Mouse (Mus musculus) forebrain, embryonic 13.5 days (tissue): ENCODE data around the gene Olfr1441. TPM values are rescaled to one million over a fixed set of nuclear protein-coding genes. Genes with fewer than 3 reads are reported as not detected.

Experiments
- ATAC-seq: fragments of 200-750 bp; cut with Nextera tagmentation; 2 replicates; pipeline ENCODE4 v1.8.0; 2017
- H3K27ac ChIP-seq: fragments of 300-500 bp; sonication (generic); 2 replicates; pipeline ENCODE4 v1.5.1; 2015; ENCODE audit warnings: inconsistent platforms, mild to moderate bottlenecking, moderate library complexity
- H3K27me3 ChIP-seq: fragments of 300-500 bp; sonication (generic); 2 replicates; pipeline ENCODE4 v1.6.1; 2015; ENCODE audit warnings: mild to moderate bottlenecking, inconsistent platforms
- H3K36me3 ChIP-seq: fragments of 300-500 bp; sonication (generic); 2 replicates; pipeline ENCODE4 v1.6.1; 2015; ENCODE audit warnings: mild to moderate bottlenecking, inconsistent platforms; ENCODE audit not compliant: poor library complexity, severe bottlenecking
- H3K4me1 ChIP-seq: fragments of 300-500 bp; sonication (generic); 2 replicates; pipeline ENCODE4 v1.6.1; 2015; ENCODE audit warnings: inconsistent platforms
- H3K4me2 ChIP-seq: fragments of 300-500 bp; sonication (generic); 2 replicates; pipeline ENCODE4 v1.6.1; 2015; ENCODE audit warnings: inconsistent platforms, mild to moderate bottlenecking, moderate library complexity
- H3K4me3 ChIP-seq: fragments of 300-500 bp; sonication (generic); 2 replicates; pipeline ENCODE4 v1.5.1; 2015; ENCODE audit warnings: mild to moderate bottlenecking, inconsistent platforms
- H3K9ac ChIP-seq: fragments of 300-500 bp; sonication (generic); 2 replicates; pipeline ENCODE4 v1.6.1; 2015; ENCODE audit warnings: mild to moderate bottlenecking, inconsistent platforms
- H3K9me3 ChIP-seq: fragments of 300-500 bp; sonication (generic); replicated peaks from 2 replicates; pipeline ENCODE4 v1.6.1; 2016; ENCODE audit warnings: inconsistent platforms
- WGBS: fragments of 180-500 bp; shearing (Covaris S2); methylation state at CpG from one replicate; pipeline ENCODE4 v1.1.7; 2015; 5-methylcytosine and 5-hydroxymethylcytosine counted together
- polyA plus RNA-seq: library from polyadenylated mRNA; unstranded; fragments of >200 nt; fragmentation: Nextera tagmentation; extraction: Ambion mirVana; gene quantifications from 2 replicates; pipeline ENCODE4 v1.2.1, GENCODE M21; 2015

Gene Olfr1441
- polyA plus RNA-seq, 1 experiment from 2014 or later = not detected

- peaks cover 24% of the 10 kb centered on the region for H3K36me3 ChIP-seq
- no peak overlapping the region for H3K4me3 ChIP-seq
- no peaks in the 10 kb centered on the region for H3K27me3 ChIP-seq
- no peak overlapping the region for H3K4me2 ChIP-seq
- ATAC-seq = no peak
- no peaks in the 10 kb centered on the region for H3K9me3 ChIP-seq
- H3K27ac ChIP-seq = no peak overlapping the region
- WGBS = 81% methylated on average over 4 of the region's 4 CpGs
- H3K9ac ChIP-seq = no peak overlapping the region
- H3K4me1 ChIP-seq = peaks cover 8% of the 10 kb centered on the region; the same call in 1 of the 2 replicates
Measured at GRCm38 (mm10) chr19:12464674-12465073, 47.4 kb downstream of the Olfr1441 start.

DNA sequence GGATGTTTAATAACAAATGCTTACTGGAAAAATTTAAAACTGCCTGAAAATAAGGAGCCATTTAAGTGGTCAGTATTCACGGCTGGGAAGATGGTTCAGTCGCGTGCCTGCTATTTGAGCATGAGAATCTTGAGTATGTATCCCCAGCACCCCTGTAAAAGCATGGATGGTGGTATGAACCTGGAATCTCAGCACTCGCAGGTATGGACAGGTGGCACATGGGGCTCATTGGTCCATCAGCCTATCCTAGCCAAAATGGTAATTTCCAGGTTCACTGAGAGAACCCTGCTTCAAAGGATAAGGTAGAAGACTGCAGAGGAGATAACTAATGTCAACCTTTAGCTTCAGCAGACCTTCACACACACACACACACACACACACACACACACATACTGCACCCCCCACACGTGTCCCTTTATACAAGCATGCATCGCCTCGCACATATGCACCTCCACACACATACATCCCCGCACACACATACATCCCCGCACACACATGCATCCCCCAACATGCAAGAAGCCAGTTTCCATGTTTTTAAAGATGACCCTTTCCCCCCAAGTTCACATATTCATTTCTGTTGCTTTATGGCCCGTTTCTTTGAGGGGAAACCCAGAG, 48.4 kb downstream of the Olfr1441 start:
- peaks cover 8% of the 10 kb centered on the region; the same call in 1 of the 2 replicates for H3K4me1 ChIP-seq
- no peak overlapping the region for H3K4me3 ChIP-seq
- no peaks in the 10 kb centered on the region for H3K9me3 ChIP-seq
- peak; percentile 41; the same call in 1 of the 2 replicates for ATAC-seq
- WGBS = 93% methylated on average over 10 of the region's 10 CpGs
- no peak overlapping the region for H3K9ac ChIP-seq
- H3K27ac ChIP-seq = no peak overlapping the region
- H3K4me2 ChIP-seq = no peak overlapping the region
- no peaks in the 10 kb centered on the region for H3K27me3 ChIP-seq
- peaks cover 28% of the 10 kb centered on the region for H3K36me3 ChIP-seq

GRCm38 (mm10) chr19:12466204-12466603, 49.0 kb downstream of the Olfr1441 start:
- Histone ChIP-seq H3K9me3 (no peaks in the 10 kb centered on the region), H3K27ac (no peak overlapping the region), H3K36me3 (peaks cover 34% of the 10 kb centered on the region), H3K4me1 (peaks cover 8% of the 10 kb centered on the region; the same call in 1 of the 2 replicates), H3K4me2 (no peak overlapping the region), H3K9ac (no peak overlapping the region), H3K27me3 (no peaks in the 10 kb centered on the region), H3K4me3 (no peak overlapping the region)
- peak; percentile 44 for ATAC-seq
- WGBS = 26% methylated on average over 7 of the region's 7 CpGs

DNA sequence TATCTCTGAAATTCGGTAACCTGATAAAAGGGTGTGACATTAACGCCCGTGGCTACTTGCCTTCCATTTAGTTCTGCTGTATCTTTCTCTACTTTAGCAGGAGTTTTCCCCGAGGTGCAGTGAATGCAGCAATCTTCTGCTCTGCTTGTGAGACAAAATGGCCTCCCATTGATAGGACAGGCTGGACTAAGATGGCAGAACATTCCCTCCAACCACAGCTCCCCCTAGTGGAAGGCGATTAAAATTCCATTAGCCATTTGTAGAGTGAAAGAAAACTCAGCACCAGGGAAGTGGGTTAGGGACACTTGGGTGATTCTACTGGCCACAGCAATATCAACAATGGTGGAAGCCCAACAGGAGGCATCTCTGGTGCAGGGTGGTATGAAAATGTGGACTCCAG, 50.2 kb downstream of the Olfr1441 start:
- H3K4me2 ChIP-seq = no peak overlapping the region
- no peak overlapping the region for H3K27ac ChIP-seq
- no peak for ATAC-seq
- H3K9me3 ChIP-seq = no peaks in the 10 kb centered on the region
- peaks cover 8% of the 10 kb centered on the region; the same call in 1 of the 2 replicates for H3K4me1 ChIP-seq
- 84% methylated on average over 5 of the region's 5 CpGs for WGBS
- peaks cover 43% of the 10 kb centered on the region for H3K36me3 ChIP-seq
- H3K27me3 ChIP-seq = no peaks in the 10 kb centered on the region
- no peak overlapping the region for H3K4me3 ChIP-seq
- no peak overlapping the region for H3K9ac ChIP-seq

GRCm38 (mm10) chr19:12471866-12472265, 54.6 kb downstream of the Olfr1441 start:
- H3K9ac ChIP-seq = no peak overlapping the region
- 77% methylated on average over 3 of the region's 3 CpGs for WGBS
- peaks cover 6% of the 10 kb centered on the region for H3K4me1 ChIP-seq
- H3K36me3 ChIP-seq = peaks cover 57% of the 10 kb centered on the region
- no peak overlapping the region for H3K4me2 ChIP-seq
- no peak for ATAC-seq
- H3K9me3 ChIP-seq = no peaks in the 10 kb centered on the region
- no peak overlapping the region for H3K4me3 ChIP-seq
- H3K27me3 ChIP-seq = no peaks in the 10 kb centered on the region
- H3K27ac ChIP-seq = no peak overlapping the region

DNA sequence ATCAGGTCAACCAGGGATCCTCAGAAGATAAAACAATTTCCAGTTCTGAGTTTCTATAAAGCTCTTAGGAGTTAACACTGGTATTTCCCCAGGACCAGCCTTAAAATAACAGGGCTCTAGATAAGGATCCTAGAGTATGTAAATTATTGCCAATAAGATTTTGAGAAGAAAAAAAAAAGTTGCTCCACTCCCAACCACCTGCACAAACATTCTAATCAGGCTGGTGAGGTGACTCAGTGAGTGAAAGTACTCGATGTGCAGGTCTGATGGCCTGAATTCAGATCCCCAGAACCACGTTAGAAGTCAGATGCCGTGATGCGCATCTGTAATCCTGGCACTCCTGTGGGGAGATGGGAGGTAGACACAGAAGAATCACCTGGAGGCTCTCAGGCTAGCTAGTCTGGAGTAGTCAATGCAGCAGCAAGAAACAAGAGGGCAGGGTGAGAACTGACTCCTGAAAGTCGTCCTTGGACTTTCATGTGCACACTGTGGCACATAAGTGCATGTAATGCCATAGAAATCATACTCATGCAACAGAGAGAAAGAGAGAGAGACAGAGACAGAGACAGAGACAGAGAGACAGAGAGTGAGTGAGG, 55.2 kb downstream of the Olfr1441 start:
- no peak overlapping the region for H3K4me3 ChIP-seq
- no peak for ATAC-seq
- H3K9ac ChIP-seq = no peak overlapping the region
- peaks cover 6% of the 10 kb centered on the region for H3K4me1 ChIP-seq
- H3K27ac ChIP-seq = no peak overlapping the region
- H3K9me3 ChIP-seq = no peaks in the 10 kb centered on the region
- 88% methylated on average over 5 of the region's 5 CpGs for WGBS
- H3K36me3 ChIP-seq = peaks cover 58% of the 10 kb centered on the region
- no peaks in the 10 kb centered on the region for H3K27me3 ChIP-seq
- H3K4me2 ChIP-seq = no peak overlapping the region

Other genes starting within 250 kb of the Olfr1441 start
- gene Olfr1555-ps1, start 247.3 kb upstream of the Olfr1441 start, polyA plus RNA-seq = not detected in 2 replicates
- not detected in 2 replicates for gene Olfr1431, start 216.8 kb upstream of the Olfr1441 start, polyA plus RNA-seq
- gene Olfr1432, start 184.8 kb upstream of the Olfr1441 start, polyA plus RNA-seq = not detected in 2 replicates
- not detected in 2 replicates for gene Olfr262, start 175.8 kb upstream of the Olfr1441 start, polyA plus RNA-seq
- gene Olfr235, start 156.4 kb upstream of the Olfr1441 start, polyA plus RNA-seq = not detected in 2 replicates
- not detected in 2 replicates for gene Olfr1434, start 137.6 kb upstream of the Olfr1441 start, polyA plus RNA-seq
- not detected in 2 replicates for gene Olfr1436, start 118.3 kb upstream of the Olfr1441 start, polyA plus RNA-seq
- gene Olfr1437, start 92.3 kb upstream of the Olfr1441 start, polyA plus RNA-seq = not detected in 2 replicates
- gene Olfr1438-ps1, start 81.5 kb upstream of the Olfr1441 start, polyA plus RNA-seq = not detected in 2 replicates
- gene Olfr1440, start 30.2 kb upstream of the Olfr1441 start, polyA plus RNA-seq = not detected in 2 replicates
- not detected in 2 replicates for gene Pfpl, start 10.5 kb downstream of the Olfr1441 start, polyA plus RNA-seq
- 0.30 and 0.48 TPM in 2 replicates for gene Mpeg1, start 43.3 kb downstream of the Olfr1441 start, polyA plus RNA-seq
- 16.9 and 20.0 TPM in 2 replicates for gene Dtx4, start 84.0 kb downstream of the Olfr1441 start, polyA plus RNA-seq
- 12.4 and 13.4 TPM in 2 replicates for gene Fam111a, start 128.3 kb downstream of the Olfr1441 start, polyA plus RNA-seq
- gene Gm4952, start 182.5 kb downstream of the Olfr1441 start, polyA plus RNA-seq = not detected in 2 replicates
- gene Glyat, start 215.9 kb downstream of the Olfr1441 start, polyA plus RNA-seq = not detected in 2 replicates